Mouse (Mus musculus) heart, postnatal 10 days (tissue): ENCODE results near the gene Grin1. TPM values are rescaled to one million over a fixed set of nuclear protein-coding genes. Genes with fewer than 3 reads are reported as not detected.

Experiments
- DNase-seq, 2 experiments: peaks; one replicate each; pipeline ENCODE4 v3.0.0; 2021
- intact Hi-C: fragments of 180-260 bp; cut with DNase I; formaldehyde crosslinking; loops from one replicate; pipeline ENCODE4 v1.15.1; 2025
- total RNA-seq, 2 experiments: library from RNA; stranded (reverse); gene quantifications; 2 replicates each; pipeline ENCODE4 v1.2.3; 2021

Gene Grin1
- total RNA-seq, 2 experiments from 2014 or later, result not detected

- intact Hi-C loops, result no loop called here
- DNase-seq, result no peak
These were observed 1.1 kb upstream of the Grin1 start for GRCm38 (mm10) chr2:25320084-25320483.

DNA sequence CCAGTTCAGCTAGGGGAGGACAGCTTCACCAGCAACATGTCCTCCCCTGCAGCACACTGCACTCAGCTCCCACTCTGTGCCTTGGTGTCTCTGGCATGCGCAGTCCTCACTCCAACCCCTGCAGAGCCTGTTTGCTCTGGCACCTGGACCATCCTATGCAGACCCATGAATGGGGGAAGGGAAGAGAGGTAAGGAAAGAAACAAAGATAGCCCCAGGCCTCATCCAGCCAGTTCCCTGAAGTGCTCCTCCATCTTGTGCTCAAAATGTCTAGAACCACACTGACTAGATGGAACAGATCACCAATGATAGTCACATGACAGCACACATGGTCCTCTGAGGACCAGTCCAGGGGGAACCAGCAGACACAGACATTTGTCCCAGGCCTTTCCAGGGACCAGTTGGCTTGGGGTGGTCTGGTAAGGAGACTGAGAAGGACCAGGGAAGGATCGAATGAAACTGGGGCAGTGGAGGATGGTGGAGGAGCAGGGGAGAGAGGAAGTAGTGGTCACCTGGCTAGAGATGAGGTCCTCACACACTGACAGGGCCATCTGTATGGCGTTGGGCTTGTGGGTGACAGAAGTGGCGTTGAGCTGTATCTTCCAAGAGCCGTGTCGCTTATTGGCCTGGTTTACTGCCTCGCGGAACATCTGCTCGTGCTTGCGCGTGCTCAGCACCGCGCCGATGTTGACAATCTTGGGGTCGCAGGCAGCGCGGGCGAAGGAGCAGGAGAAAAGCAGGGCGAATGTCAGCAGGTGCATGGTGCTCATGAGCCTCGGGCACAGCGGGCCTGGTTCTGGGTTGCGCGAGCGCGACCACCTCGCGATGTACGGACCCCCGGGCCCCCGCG lies 644 bp downstream of the Grin1 start:
- peak in 1 of 2 experiments; percentile 10 for DNase-seq
- intact Hi-C loops, result no loop called here

GRCm38 (mm10) chr2:25311491-25311891 lies 7.5 kb downstream of the Grin1 start:
- intact Hi-C loops, result no loop called here
- no peak for DNase-seq

DNA sequence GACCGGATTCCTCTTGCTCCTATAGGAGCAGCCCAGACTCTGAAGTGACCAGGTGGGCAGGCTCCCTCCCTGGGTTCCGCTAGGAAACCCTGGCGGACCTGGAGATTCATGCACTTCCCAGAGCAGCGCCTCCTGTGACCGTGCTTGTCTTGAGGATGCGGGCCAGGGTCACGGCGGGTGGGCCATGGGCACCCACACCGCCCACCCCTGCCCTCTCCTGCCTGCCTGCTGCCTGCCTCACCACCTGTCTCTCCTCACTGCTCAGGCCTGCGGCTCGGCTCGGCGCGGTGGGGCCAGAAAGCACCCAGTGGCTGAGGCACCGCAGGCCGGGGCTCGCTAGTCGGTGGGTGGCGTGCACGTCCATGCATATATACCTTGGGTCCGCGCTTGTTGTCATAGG lies 8.0 kb downstream of the Grin1 start:
- intact Hi-C loops, result no loop called here
- no peak for DNase-seq

DNA sequence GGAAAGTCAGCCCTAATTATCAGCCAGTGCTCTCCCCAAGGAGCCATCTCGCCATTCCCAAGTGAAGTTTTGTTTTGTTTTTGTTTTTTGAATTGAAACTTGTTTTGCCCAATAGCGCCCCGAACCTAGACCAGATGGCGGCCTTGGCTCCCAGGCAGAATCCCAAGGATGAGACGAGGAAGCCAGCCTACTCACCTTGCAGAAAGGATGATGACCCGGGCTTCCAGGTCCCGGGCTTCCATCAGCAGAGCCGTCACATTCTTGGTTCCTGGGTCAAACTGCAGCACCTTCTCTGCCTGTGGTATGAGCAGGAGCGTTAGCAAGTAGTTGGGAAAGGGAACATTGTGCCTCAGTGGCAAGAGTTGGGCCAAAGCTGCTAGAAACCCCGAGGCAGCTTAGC lies 8.8 kb downstream of the Grin1 start:
- no peak for DNase-seq
- intact Hi-C loops, result no loop called here

- intact Hi-C loops, result no loop called here
- DNase-seq, result no peak
These were observed 13.2 kb downstream of the Grin1 start for GRCm38 (mm10) chr2:25305587-25306359.

DNA sequence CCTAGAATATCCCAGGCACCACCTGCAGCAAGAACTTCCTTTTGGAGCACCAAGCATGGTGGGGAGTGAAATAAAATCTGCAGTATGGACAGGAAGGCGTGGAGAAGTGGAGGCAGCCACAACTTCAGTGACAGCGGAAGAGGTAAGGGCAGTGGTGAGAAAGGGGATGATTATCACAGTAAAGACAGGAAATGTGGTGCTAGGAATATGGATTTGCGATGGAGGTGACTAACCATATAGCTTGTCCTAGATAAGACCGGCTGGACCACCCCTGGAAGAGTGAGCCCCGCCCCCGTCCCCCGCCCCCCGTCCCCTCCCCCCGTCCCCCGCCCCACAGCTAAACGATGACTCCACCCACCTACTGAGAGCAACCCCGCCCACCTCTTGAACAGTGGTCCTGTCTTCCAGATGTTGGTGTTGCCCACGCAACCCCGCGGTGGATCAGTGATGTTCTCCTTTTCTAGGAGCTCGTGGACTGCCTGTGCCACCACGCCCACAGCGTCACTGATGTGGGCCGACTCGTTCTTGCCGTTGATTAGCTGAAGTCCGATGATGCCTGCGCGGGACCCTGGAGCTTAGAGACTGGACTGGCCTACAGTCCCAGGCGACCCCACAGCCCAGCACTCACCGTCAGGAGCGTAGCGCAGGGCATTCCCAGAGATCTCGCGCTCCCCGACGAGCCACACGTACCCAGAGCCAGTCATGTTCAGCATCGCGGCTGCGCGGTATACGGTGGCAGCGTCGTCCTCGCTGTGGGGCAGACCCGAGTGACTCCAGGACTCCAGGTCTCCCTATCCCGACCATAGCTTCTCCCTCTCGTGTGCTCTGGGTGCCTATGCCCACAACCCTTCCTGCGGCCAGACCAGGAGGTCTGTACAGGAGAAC lies 14.1 kb downstream of the Grin1 start:
- intact Hi-C loops, result no loop called here
- DNase-seq, result no peak

DNA sequence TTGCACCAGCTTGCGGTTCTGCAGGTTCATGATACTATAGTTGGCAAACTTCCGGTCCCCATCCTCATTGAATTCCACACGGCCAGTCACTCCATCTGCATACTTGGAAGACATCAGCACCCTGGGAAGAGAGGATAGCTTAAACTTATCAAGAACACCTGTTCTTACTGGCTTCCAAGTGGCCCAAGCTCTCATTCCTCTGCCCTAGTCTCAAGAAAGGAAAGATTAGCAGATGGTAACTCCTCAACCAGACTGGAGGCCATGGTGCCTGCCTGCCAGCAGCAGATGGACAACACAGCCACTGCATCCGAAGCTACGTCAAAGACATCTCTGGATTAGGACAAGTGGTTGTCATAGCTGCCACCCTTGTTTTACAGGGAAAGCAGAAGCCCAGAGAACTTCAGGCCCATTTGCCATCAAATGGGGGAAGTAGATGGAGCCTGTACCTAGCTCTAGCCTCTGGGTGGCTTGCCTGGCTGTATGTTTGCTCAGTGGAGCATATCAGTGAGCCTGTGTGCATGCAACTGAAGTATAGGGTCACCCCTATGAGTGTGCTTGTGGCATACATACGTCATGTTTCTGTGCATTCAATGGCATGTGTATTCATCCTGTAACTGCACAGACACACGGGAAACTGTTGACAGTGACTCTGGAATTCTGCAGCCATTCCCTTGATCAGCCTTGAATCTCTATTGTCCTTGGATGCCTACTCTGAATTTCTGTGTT lies 14.9 kb downstream of the Grin1 start:
- intact Hi-C loops, result no loop called here
- DNase-seq, result no peak

DNA sequence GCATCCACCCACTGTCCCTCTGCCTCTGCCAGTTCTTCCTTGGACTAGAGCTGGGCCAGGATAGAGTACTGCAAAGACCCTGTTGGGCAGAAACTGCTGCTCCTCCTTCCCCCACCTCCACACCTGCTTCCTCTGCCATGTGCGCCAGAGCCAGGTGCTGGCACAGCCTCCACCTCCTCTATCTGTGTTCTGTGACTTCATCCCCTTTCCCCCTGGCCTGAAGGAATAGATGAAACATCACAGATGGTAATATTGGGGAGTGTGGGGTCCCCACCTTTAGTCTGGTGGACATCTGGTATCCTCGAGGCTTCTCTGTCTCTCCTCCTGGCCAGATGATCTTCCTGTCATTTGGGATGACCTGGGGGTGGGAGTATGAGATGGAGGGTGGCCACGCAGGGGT lies 15.5 kb downstream of the Grin1 start:
- DNase-seq, result no peak
- intact Hi-C loops, result no loop called here

DNA sequence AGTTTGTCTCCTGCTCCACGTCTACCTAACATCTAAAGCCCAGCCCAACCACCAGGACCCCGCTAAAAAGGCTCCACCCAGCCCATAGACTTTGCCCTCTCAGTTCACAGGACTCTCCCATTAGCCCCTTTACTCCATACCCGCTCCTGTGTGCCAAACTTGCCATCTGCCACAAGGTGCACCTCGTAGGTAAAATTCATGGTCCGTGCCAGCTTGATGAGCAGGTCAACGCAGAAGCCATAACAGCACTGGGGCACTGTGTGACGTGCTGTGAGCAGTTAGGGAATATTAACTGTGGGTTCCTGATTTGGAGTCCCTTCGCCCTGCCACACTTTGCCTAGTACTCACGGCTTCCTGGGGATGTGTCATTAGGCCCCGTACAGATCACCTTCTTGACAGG lies 20.9 kb downstream of the Grin1 start:
- no peak for DNase-seq
- intact Hi-C loops, result no loop called here

DNA sequence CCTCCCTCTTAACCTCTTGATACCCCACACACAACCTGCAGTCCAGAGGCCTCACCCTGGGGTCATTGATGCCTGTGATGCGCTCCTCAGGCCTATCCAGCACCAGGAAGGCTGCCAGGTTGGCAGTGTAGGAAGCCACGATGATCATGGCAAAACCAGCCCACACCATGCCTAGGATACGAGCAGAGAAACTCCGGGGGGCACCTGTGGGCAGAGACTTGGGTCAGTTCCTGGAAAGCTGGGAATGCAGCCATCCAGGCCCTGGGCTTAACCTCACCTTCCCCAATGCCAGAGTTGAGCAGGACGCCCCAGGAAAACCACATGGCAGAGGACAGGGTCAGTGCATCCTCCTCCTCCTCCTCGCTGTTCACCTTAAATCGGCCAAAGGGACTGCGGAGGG lies 21.9 kb downstream of the Grin1 start:
- intact Hi-C loops, result no loop called here
- DNase-seq, result no peak

- intact Hi-C loops, result loop anchor here (2.0 kb wide), 1 partner anchor 65 kb away; no protein-coding TSS in a partner anchor
- no peak for DNase-seq
These were observed 25.3 kb downstream of the Grin1 start for GRCm38 (mm10) chr2:25293706-25294105.

DNA sequence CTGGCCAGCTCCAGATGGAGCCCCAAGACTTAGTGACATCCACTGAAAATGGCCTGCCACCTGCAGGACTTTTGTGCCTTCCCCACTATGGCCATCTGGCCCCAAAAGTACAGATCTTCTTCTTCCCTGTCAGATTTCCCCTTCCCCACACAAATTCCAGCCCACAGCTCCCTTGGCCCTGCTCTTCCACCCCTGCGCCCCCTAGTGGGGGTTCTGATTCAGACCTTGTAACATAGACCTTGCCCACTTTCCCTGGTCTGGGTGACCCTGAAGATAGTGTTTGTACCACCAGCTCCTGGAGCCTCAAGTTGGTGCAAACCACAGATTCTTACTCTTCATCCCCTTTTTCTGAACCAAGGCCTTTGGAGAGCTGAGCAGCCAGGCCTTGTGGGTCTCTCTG lies 26.1 kb downstream of the Grin1 start:
- intact Hi-C loops, result loop anchor here (2.0 kb wide), 1 partner anchor 64 kb away; no protein-coding TSS in a partner anchor
- peak; percentile 74 to 90 for DNase-seq

DNA sequence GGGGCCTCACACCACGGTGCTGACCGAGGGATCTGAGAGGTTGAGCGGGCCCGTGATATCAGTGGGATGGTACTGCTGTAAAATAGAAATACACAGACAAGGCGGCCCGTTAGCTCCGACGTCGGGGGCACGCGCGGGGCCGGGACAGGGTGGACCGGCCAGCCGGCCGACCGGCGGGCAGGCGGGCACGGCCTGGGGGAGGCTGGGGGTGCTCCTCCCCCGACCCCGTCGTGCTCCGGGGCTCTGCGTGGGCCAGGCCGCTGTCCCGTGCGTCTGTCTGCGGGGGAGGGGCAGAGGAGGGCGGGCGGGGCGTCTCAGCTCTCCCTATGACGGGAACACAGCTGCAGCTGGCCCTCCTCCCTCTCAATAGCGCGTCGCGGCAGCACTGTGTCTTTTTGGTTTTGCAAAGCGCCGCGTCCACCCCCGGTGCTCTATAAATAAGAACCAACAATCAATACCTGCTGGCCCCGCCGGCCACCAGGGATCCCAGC lies 26.9 kb downstream of the Grin1 start:
- peak; percentile 25 to 36 for DNase-seq
- intact Hi-C loops, result loop anchor here (2.0 kb wide), 1 partner anchor 63 kb away; no protein-coding TSS in a partner anchor

- intact Hi-C loops, result loop anchor here (2.0 kb wide), 1 partner anchor 63 kb away; no protein-coding TSS in a partner anchor
- DNase-seq, result peak in 1 of 2 experiments; percentile 24
These were observed 27.6 kb downstream of the Grin1 start for GRCm38 (mm10) chr2:25291184-25292053.

GRCm38 (mm10) chr2:25290816-25291130 lies 28.2 kb downstream of the Grin1 start:
- peak; percentile 18 to 30 for DNase-seq
- intact Hi-C loops, result no loop called here

- peak; percentile 31 to 41 for DNase-seq
These were observed 28.7 kb downstream of the Grin1 start for GRCm38 (mm10) chr2:25290101-25290815.

GRCm38 (mm10) chr2:25289651-25290050 lies 29.3 kb downstream of the Grin1 start, which contains the start of gene Lrrc26:
Gene Lrrc26 (plus strand): TSS chr2:25289915.
- intact Hi-C loops, result no loop called here
- DNase-seq, result peak; percentile 59 to 65

More at GRCm38 (mm10) chr2:25290101-25290815, 28.7 kb downstream of the Grin1 start:
- intact Hi-C loops, result no loop called here
